Mouse (Mus musculus) mesoderm, embryonic 11.5 days (tissue): ENCODE measurements around the gene Tmem59.
A peak's percentile ranks its signal among the peaks of the same experiment; 100 is the strongest.

Experiments used
- DNase-seq: peaks from one replicate; pipeline ENCODE4 v3.0.0-alpha.2; 2012; ENCODE audit warnings: low read depth, low spot score

The Tmem59 gene

GRCm38 (mm10) chr4:107238253-107238652 lies 60.1 kb downstream of the Tmem59 start:
- no peak for DNase-seq

GRCm38 (mm10) chr4:107240196-107240595 lies 62.0 kb downstream of the Tmem59 start:
- no peak for DNase-seq

- no peak for DNase-seq
Observed at GRCm38 (mm10) chr4:107243365-107244333, 65.5 kb downstream of the Tmem59 start.

DNA sequence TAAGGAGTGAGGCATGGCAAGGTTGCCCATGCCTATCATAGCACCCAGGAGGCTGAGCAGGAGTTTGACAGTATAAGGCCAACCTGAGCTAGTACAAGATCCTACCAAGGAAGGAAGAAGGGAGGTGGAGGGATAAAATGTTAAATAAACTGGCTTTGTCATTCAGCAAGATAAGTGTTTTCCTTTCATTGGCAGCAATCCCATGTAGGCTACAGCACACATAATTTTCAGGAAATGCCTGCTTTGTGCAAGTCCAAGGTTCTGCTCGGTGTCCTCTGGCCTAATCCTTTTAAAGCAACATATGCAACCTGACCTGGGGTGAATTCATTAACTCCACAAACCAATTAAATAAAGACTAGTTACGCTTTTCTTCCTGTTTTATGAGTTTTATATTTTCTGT lies 67.2 kb downstream of the Tmem59 start:
- DNase-seq = no peak

- no peak for DNase-seq
Observed at GRCm38 (mm10) chr4:107246040-107246439, 67.8 kb downstream of the Tmem59 start.

DNA sequence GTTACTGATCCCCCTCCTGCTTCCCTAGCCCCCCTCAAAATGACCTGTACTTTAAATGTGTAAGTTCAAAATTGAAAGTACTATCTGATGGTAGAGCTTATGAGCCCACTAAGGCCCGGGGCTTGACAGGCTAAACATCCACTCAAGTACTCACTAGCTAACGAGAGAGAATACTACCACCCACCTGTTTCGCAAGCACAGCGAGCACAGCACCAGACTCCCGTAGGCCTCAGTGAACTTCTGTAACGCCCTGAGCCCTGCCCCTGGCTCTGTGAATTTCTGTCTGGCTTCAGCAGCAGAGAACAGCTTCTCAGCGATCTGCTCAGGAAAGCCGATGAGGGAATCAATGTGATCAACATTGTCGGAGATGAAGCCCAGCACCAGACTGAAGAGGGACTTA lies 68.9 kb downstream of the Tmem59 start:
- no peak for DNase-seq

- no peak for DNase-seq
Observed at GRCm38 (mm10) chr4:107248061-107248460, 69.9 kb downstream of the Tmem59 start.

DNA sequence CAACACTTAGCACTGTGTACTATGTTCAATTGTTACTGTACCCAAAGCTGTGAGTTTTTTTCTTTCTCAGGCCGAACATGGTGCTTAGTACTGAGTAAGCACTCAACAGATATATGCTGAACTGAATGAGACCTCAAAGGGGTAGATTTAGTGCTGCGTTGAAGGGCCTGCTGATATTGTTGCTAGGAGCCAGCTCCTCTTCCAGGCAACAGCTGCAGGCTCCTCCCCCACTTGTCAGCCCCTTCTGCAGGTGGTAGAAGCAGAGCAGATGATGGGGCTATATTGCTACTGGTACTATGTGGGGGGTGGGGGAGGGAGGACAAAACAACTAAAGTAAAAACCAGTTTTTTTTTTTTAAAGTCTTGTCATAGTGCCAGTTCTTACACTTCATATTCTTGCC lies 71.3 kb downstream of the Tmem59 start:
- no peak for DNase-seq

- DNase-seq = peak; percentile 52
Observed at GRCm38 (mm10) chr4:107250494-107250893, 72.3 kb downstream of the Tmem59 start.
